Mouse (Mus musculus) left cerebral cortex, postnatal 4 days (tissue): ENCODE data around the gene Trpm8. TPM values are rescaled to one million over a fixed set of nuclear protein-coding genes. Genes with fewer than 3 reads are reported as not detected.

Experiments
- DNase-seq: peaks from one replicate; pipeline ENCODE4 v3.0.0-alpha.2; 2022
- intact Hi-C: fragments of 180-260 bp; cut with DNase I; formaldehyde crosslinking; loops from one replicate; pipeline ENCODE4 v1.15.1; 2025
- total RNA-seq, 2 experiments: library from RNA; stranded (reverse); gene quantifications; 2 replicates each; pipeline ENCODE4 v1.2.3; 2021

Gene Trpm8
- total RNA-seq, 2 experiments from 2014 or later, result 0.82 to 1.2 TPM

DNA sequence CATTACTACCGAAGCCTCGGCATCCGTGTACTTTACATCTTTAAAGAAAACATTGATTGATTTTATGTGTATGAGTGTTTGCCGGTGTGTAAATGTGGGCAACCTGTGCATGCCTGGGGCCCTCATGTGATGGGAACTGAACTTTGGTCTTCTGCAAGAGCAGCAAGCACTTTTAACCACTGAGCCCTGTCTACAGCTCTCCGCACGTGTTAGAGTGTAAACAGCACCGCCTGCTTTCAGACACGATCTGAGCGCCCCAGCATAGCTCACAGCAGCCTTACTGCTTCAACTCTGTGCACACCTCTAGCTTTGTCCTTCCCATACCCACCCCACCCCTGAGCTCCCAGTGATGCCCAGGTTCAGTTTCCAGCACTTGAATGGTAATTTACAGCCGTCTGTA lies 144.6 kb downstream of the Trpm8 start:
- intact Hi-C loops, result no loop called here
- no peak for DNase-seq

GRCm38 (mm10) chr1:88422846-88423395 lies 145.5 kb downstream of the Trpm8 start:
- intact Hi-C loops, result no loop called here
- DNase-seq, result no peak

GRCm38 (mm10) chr1:88424602-88425252 lies 147.3 kb downstream of the Trpm8 start:
- intact Hi-C loops, result loop anchor here (5.0 kb wide), 1 partner anchor 318 kb away; no protein-coding TSS in a partner anchor
- DNase-seq, result peak; percentile 80

DNA sequence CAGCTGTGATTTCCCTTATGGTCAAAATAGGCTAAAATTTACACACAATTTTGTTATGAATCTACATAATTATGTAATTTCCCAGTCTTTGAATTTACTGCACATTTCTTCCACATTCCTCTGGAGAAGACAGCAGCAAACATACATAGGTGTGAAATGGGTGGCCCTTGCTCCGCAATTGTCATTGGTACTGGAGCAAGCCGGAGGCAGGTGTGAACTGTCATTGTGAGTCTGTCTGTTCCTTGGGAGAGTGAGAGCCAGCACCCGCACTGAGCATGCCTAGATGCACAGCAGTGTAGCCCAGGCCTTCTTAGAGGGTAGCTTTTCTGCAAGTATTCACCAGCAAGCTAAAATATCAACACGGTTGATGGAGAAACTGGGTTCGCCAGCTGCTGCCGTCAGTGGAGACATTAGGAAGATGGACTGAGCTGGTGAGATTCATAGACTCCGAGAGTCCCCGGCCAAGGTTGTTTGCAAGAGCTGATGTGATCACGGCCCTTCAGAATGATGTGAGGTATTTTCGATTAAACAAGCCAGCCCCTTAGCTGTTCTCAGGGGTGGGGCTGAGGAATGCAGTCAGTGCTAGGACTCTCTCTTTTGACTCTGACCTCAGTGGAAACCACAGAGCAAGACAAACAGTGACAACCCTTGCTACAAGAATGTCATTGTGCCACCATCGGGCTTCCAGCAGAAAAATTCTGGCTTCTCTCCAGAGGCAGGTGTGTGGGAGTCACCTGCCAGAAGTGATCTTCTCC lies 150.7 kb downstream of the Trpm8 start:
- DNase-seq, result no peak
- intact Hi-C loops, result loop anchor here (5.0 kb wide), 1 partner anchor 314 kb away; no protein-coding TSS in a partner anchor

GRCm38 (mm10) chr1:88429413-88429812 lies 152.0 kb downstream of the Trpm8 start:
- intact Hi-C loops, result loop anchor here (5.0 kb wide), 1 partner anchor 313 kb away; no protein-coding TSS in a partner anchor
- no peak for DNase-seq

DNA sequence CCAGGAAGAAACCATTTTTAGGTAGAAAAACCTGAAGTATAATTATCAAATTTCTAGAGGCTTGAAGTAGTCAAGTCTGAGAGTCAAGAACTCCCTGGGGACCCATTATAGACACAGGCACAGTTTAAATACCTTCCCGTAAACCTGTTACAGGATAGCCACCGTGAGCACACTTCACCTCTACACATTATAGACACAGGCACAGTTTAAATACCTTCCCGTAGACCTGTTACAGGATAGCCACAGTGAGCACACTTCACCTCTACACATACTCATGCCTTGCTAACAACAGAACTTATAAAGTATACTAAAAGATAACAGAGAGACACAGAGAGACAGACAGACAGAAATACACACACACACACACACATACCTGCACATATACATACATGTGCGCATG lies 153.8 kb downstream of the Trpm8 start:
- no peak for DNase-seq
- intact Hi-C loops, result no loop called here

- intact Hi-C loops, result no loop called here
- no peak for DNase-seq
These were observed 155.1 kb downstream of the Trpm8 start for GRCm38 (mm10) chr1:88432601-88433000.

DNA sequence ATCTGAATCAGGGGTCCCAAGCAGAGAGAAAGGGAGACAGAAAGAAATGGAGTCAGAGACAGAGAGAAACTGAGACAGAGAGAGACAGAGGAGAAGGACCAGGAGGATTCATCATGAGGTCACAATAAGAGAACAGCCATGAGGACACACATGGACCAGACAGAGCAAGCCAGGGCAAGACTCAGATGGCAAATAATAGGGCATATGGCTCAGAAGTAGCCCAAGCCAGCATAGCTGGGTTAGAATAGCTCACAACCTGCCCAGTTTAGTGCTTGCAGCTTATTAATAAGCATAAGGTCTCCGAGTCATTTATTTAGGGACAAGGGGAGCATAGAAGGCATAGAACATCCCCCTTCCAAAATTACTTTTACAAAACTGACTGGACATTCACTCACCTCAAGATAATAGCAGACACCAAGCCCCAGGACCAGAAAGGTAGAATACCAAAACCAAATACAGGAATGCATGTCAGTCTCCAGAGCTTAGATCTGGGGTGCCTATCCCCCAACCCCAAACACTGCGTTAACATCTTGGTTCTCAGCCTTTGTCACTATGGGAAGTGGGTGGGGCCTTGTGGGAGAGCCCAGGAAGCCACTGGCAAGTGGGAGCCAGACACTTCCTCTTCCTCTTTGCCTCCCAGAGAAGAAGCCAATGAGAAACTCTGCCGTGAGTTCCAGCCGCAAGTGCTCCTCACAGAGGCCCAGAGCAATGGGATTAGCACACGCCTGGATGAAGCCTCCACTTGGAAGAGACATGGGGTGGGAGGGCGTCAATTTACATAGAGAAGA lies 155.8 kb downstream of the Trpm8 start:
- intact Hi-C loops, result no loop called here
- DNase-seq, result no peak

- DNase-seq, result no peak
- intact Hi-C loops, result no loop called here
These were observed 156.6 kb downstream of the Trpm8 start for GRCm38 (mm10) chr1:88434057-88434456.

- intact Hi-C loops, result no loop called here
- DNase-seq, result no peak
These were observed 160.0 kb downstream of the Trpm8 start for GRCm38 (mm10) chr1:88437206-88438126.

Other genes starting within 250 kb of the Trpm8 start
- not detected for gene Ugt1a10, start 222.3 kb upstream of the Trpm8 start, total RNA-seq
- gene Ugt1a9, start 206.9 kb upstream of the Trpm8 start, total RNA-seq, result not detected
- gene Ugt1a8, start 189.8 kb upstream of the Trpm8 start, total RNA-seq, result not detected
- gene Ugt1a7c, start 182.6 kb upstream of the Trpm8 start, total RNA-seq, result under 1 TPM; 0.40 to 0.56 TPM
- not detected for gene Ugt1a6b, start 174.4 kb upstream of the Trpm8 start, total RNA-seq
- gene Ugt1a6a, start 142.9 kb upstream of the Trpm8 start, total RNA-seq, result under 1 TPM in 1 of 2 experiments, not detected in 1; 0.16 TPM
- under 1 TPM in 1 of 2 experiments, not detected in 1; 0.36 TPM for gene Ugt1a5, start 111.6 kb upstream of the Trpm8 start, total RNA-seq
- gene Ugt1a2, start 77.1 kb upstream of the Trpm8 start, total RNA-seq, result under 1 TPM in 1 of 2 experiments, not detected in 1; 0.38 TPM
- 1 to 10 TPM; 4.9 to 5.9 TPM for gene Dnajb3, start 71.9 kb upstream of the Trpm8 start, total RNA-seq
- under 1 TPM in 1 of 2 experiments, not detected in 1; 0.34 TPM for gene Ugt1a1, start 65.7 kb upstream of the Trpm8 start, total RNA-seq
- gene Mroh2a, start 50.7 kb upstream of the Trpm8 start, total RNA-seq, result under 1 TPM; 0.04 to 0.20 TPM
- gene Hjurp, start within 50 bp of the Trpm8 start, total RNA-seq, result 10 to 100 TPM; 75.3 to 78.8 TPM
- gene Spp2, start 129.3 kb downstream of the Trpm8 start, total RNA-seq, result under 1 TPM in 1 of 2 experiments, not detected in 1; 0.70 TPM
- gene Glrp1, start 232.4 kb downstream of the Trpm8 start, total RNA-seq, result not detected